Mouse (Mus musculus) cerebellum, postnatal 10 days (tissue): ENCODE data around the gene Lmcd1.

Source experiments
- DNase-seq, 2 experiments: peaks; one replicate each; pipeline ENCODE4 v3.0.0; 2021; ENCODE audit warnings: mixed read lengths in 2 of 2

The Lmcd1 gene

GRCm38 (mm10) chr6:112362349-112362958, 88.9 kb downstream of the Lmcd1 start:
- DNase-seq = peak; percentile 88 to 90

- DNase-seq = peak; percentile 74 to 87
Measured at GRCm38 (mm10) chr6:112364581-112364980, 91.0 kb downstream of the Lmcd1 start.

GRCm38 (mm10) chr6:112365294-112365693, 91.7 kb downstream of the Lmcd1 start:
- no peak for DNase-seq

GRCm38 (mm10) chr6:112373886-112374585, 100.5 kb downstream of the Lmcd1 start:
- DNase-seq = peak; percentile 61 to 72

GRCm38 (mm10) chr6:112375661-112376392, 102.3 kb downstream of the Lmcd1 start:
- peak in 1 of 2 experiments; percentile 25 for DNase-seq

GRCm38 (mm10) chr6:112379054-112379453, 105.5 kb downstream of the Lmcd1 start:
- no peak for DNase-seq
